Mouse (Mus musculus) neural tube, embryonic 11.5 days (tissue): ENCODE measurements around the gene Ddit4l. TPM values are rescaled to one million over a fixed set of nuclear protein-coding genes. Genes with fewer than 3 reads are reported as not detected.

Experiments used
- ATAC-seq: fragments of 200-750 bp; cut with Nextera tagmentation; 2 replicates; pipeline ENCODE4 v1.8.0; 2017; ENCODE audit warnings: moderate number of reproducible peaks, mild to moderate bottlenecking, moderate TSS enrichment, moderate library complexity; ENCODE audit not compliant: insufficient read depth, low FRiP score, low TSS enrichment
- DNase-seq: peaks from one replicate; pipeline ENCODE4 v3.0.0-alpha.2; 2015; ENCODE audit warnings: low spot score
- H3K27ac ChIP-seq: fragments of 300-500 bp; sonication (generic); 2 replicates; pipeline ENCODE4 v1.5.1; 2014; ENCODE audit warnings: low read depth, mild to moderate bottlenecking, low read length
- H3K27me3 ChIP-seq: fragments of 300-500 bp; sonication (generic); 2 replicates; pipeline ENCODE4 v1.6.1; 2014; ENCODE audit warnings: mild to moderate bottlenecking, low read length, mixed read lengths; ENCODE audit not compliant: control insufficient read depth, insufficient read depth
- H3K36me3 ChIP-seq: fragments of 300-500 bp; sonication (generic); 2 replicates; pipeline ENCODE4 v1.6.1; 2014; ENCODE audit warnings: mild to moderate bottlenecking, low read length, moderate library complexity, mixed read lengths; ENCODE audit not compliant: control insufficient read depth, insufficient read depth
- H3K4me1 ChIP-seq: fragments of 300-500 bp; sonication (generic); 2 replicates; pipeline ENCODE4 v1.6.1; 2014; ENCODE audit warnings: low read length, mixed read lengths; ENCODE audit not compliant: control insufficient read depth, insufficient read depth
- H3K4me2 ChIP-seq: fragments of 300-500 bp; sonication (generic); 2 replicates; pipeline ENCODE4 v1.6.1; 2014; ENCODE audit warnings: low read depth, mild to moderate bottlenecking, moderate library complexity
- H3K4me3 ChIP-seq: fragments of 300-500 bp; sonication (generic); 2 replicates; pipeline ENCODE4 v1.5.1; 2014; ENCODE audit warnings: low read depth, low read length
- H3K9ac ChIP-seq: fragments of 300-500 bp; sonication (generic); 2 replicates; pipeline ENCODE4 v1.6.1; 2014; ENCODE audit warnings: mild to moderate bottlenecking, low read length
- H3K9me3 ChIP-seq: fragments of 300-500 bp; sonication (generic); 2 replicates; pipeline ENCODE4 v1.6.1; 2016; ENCODE audit warnings: low read length; ENCODE audit not compliant: control insufficient read depth
- WGBS: fragments of 180-500 bp; shearing (Covaris S2); extraction: QIAGEN DNeasy Blood & Tissue Kit; methylation state at CpG from one replicate; pipeline ENCODE4 v1.1.7; 2014; 5-methylcytosine and 5-hydroxymethylcytosine counted together
- polyA plus RNA-seq: library from polyadenylated mRNA; unstranded; fragments of >200 nt; fragmentation: Nextera tagmentation; extraction: Ambion mirVana; gene quantifications from 2 replicates; pipeline ENCODE4 v1.2.1, GENCODE M21; 2014

Ddit4l gene
- polyA plus RNA-seq, 1 experiment from 2014 or later, result 9.0 TPM

- no peaks in the 10 kb centered on the region for H3K36me3 ChIP-seq
- no peak for ATAC-seq
- H3K4me1 ChIP-seq, result no peaks in the 10 kb centered on the region
- H3K4me3 ChIP-seq, result no peak overlapping the region
- H3K9me3 ChIP-seq, result no peaks in the 10 kb centered on the region
- 89% methylated on average over 2 of the region's 2 CpGs for WGBS
- no peaks in the 10 kb centered on the region for H3K27me3 ChIP-seq
- H3K4me2 ChIP-seq, result no peak overlapping the region
- H3K27ac ChIP-seq, result no peak overlapping the region
- H3K9ac ChIP-seq, result no peak overlapping the region
- no peak for DNase-seq
These were observed 9.4 kb upstream of the Ddit4l start for GRCm38 (mm10) chr3:137611981-137612380.

GRCm38 (mm10) chr3:137620540-137620939 is 872 bp upstream of the Ddit4l start:
- ATAC-seq, result no peak
- Histone ChIP-seq H3K27ac (no peak overlapping the region), H3K4me1 (no peaks in the 10 kb centered on the region), H3K36me3 (no peaks in the 10 kb centered on the region), H3K4me2 (no peak overlapping the region), H3K27me3 (0 out of 2 replicates have a peak, but pooled peaks cover 2% of the 10 kb centered on the region), H3K4me3 (no peak overlapping the region), H3K9ac (no peak overlapping the region), H3K9me3 (no peaks in the 10 kb centered on the region)
- no peak for DNase-seq
- WGBS, result 94% methylated on average over 5 of the region's 5 CpGs

GRCm38 (mm10) chr3:137622091-137622490 is 679 bp downstream of the Ddit4l start:
- no peaks in the 10 kb centered on the region for H3K9me3 ChIP-seq
- H3K4me2 ChIP-seq, result no peak overlapping the region
- H3K4me3 ChIP-seq, result no peak overlapping the region
- WGBS, result 53% methylated on average over 6 of the region's 6 CpGs
- H3K27me3 ChIP-seq, result 0 out of 2 replicates have a peak, but pooled peaks cover 2% of the 10 kb centered on the region
- no peak overlapping the region for H3K9ac ChIP-seq
- no peak overlapping the region for H3K27ac ChIP-seq
- no peaks in the 10 kb centered on the region for H3K4me1 ChIP-seq
- no peak for DNase-seq
- no peak for ATAC-seq
- no peaks in the 10 kb centered on the region for H3K36me3 ChIP-seq

GRCm38 (mm10) chr3:137622895-137623580 is 1.6 kb downstream of the Ddit4l start:
- peak overlapping the region; percentile 57; the same call in 1 of the 2 replicates for H3K9ac ChIP-seq
- H3K27ac ChIP-seq, result no peak overlapping the region
- ATAC-seq, result peak; percentile 4; the same call in 1 of the 2 replicates
- H3K4me2 ChIP-seq, result peak overlapping the region; percentile 88
- no peak for DNase-seq
- no peaks in the 10 kb centered on the region for H3K9me3 ChIP-seq
- 0 out of 2 replicates have a peak, but pooled peaks cover 2% of the 10 kb centered on the region for H3K27me3 ChIP-seq
- 32% methylated on average over 14 of the region's 14 CpGs for WGBS
- peak overlapping the region; percentile 45 for H3K4me3 ChIP-seq
- H3K36me3 ChIP-seq, result no peaks in the 10 kb centered on the region
- H3K4me1 ChIP-seq, result no peaks in the 10 kb centered on the region

DNA sequence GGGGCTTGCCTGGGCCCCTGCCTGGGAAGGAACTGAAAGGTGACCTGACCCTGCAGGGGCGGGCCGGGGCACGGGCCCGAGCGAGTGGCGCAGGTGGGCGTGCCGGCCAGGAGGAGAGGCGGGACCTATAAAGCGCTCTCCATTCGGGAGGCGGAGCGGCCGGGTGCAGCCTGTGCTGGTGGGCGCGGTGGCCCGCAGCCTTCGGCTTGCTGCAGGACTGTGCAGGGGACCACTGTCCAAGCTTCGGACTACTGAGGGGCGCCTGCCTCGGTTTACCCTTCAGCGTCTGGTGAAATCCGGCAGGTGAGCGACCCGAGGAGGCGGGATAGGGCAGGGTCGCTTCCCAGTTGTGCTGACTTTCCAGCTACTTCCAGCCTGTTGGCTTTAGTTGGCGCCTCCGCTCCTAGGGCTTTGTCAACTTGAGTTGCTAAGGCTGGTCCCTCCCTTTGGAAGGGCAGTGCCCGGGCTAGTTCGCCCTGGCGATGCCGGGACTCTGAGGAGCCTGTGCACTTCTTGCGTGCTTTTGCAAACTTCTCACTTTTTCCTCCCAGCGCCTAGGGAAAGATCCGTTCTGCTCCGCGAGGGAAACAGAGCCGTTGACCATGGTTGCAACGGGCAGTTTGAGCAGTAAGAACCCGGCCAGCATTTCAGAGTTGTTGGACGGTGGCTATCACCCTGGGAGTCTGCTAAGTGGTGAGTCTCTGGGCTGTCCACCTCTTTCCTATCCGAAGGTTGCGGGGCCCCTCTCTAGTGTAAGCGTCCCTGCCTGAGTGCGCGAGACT is 2.4 kb downstream of the Ddit4l start:
- Histone ChIP-seq H3K9ac (peak overlapping the region; percentile 57), H3K27me3 (0 out of 2 replicates have a peak, but pooled peaks cover 2% of the 10 kb centered on the region), H3K27ac (no peak overlapping the region), H3K9me3 (no peaks in the 10 kb centered on the region), H3K4me2 (peak overlapping the region; percentile 88), H3K4me1 (no peaks in the 10 kb centered on the region), H3K36me3 (no peaks in the 10 kb centered on the region), H3K4me3 (peak overlapping the region; percentile 45)
- peak; percentile 73 for DNase-seq
- peak; percentile 96 for ATAC-seq
- under 1% methylated on average over 47 of the region's 47 CpGs for WGBS

DNA sequence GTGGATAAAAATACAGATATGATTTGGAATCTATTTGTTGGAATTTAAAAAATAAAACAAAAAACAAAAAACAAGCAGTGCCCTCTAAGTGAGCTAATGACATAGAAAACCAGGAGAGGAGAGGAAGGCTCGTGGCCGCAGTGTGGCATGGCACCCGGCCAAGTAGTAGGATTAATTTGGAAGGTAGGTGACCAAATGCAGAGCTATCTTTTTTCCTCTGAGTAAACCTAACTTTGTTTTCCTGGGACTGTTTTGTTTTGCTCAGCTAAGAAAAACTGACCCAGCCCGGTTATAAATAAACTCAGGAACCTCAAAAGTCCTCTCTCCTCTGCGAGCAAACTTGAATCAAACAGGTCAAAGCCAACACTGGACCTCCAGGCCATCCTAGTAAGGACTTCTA is 3.6 kb downstream of the Ddit4l start:
- no peak overlapping the region for H3K4me3 ChIP-seq
- H3K4me1 ChIP-seq, result no peaks in the 10 kb centered on the region
- no peaks in the 10 kb centered on the region for H3K9me3 ChIP-seq
- no peak overlapping the region for H3K9ac ChIP-seq
- WGBS, result 81% methylated on average over 5 of the region's 5 CpGs
- no peak overlapping the region for H3K4me2 ChIP-seq
- DNase-seq (no peak), ATAC-seq (no peak)
- no peak overlapping the region for H3K27ac ChIP-seq
- H3K27me3 ChIP-seq, result 0 out of 2 replicates have a peak, but pooled peaks cover 2% of the 10 kb centered on the region
- H3K36me3 ChIP-seq, result no peaks in the 10 kb centered on the region

DNA sequence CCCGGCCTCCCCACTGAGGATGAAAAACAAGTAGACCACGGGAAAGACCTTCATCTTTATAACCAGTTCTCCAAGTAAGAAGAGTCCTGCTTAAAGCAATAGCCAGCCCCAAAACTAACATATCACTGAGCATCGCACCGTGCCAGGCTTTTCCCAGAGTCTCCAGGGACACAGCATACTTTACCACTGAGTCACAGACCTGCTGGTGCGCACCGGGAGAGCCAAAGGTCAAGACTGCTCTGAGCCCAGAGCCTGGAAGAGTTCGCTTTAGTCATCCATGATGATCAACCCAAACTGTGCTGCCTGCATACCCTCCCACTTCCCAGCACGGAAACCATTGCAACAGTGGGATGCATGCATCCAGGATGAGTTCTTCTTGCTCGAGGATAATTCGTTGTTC is 12.3 kb downstream of the Ddit4l start:
- H3K27ac ChIP-seq, result no peak overlapping the region
- WGBS, result 79% methylated on average over 10 of the region's 10 CpGs
- no peak overlapping the region for H3K4me2 ChIP-seq
- H3K9ac ChIP-seq, result no peak overlapping the region
- ATAC-seq (no peak), DNase-seq (no peak)
- no peaks in the 10 kb centered on the region for H3K27me3 ChIP-seq
- H3K36me3 ChIP-seq, result no peaks in the 10 kb centered on the region
- no peaks in the 10 kb centered on the region for H3K9me3 ChIP-seq
- no peak overlapping the region for H3K4me3 ChIP-seq
- H3K4me1 ChIP-seq, result no peaks in the 10 kb centered on the region

DNA sequence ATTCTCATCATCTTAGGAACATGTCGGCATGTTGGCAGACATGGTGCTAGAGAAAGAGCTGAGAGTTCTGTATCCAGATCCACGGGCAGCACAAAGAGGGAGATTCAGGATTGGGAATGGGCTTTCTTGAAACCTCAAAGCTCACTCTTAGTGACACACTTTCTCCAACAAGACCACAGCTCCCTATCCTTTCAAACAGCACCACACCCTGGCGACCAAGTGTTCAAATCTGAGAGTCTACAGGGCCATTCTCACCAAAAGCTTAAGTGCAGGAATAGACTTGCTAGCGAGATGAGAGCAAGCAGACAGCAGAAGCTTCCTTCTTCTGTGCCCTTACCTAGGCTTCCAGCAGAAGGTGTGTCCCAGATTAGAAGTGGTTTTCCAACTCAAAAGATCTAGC is 15.2 kb downstream of the Ddit4l start:
- no peaks in the 10 kb centered on the region for H3K9me3 ChIP-seq
- no peak overlapping the region for H3K9ac ChIP-seq
- H3K4me2 ChIP-seq, result no peak overlapping the region
- H3K36me3 ChIP-seq, result no peaks in the 10 kb centered on the region
- no peaks in the 10 kb centered on the region for H3K4me1 ChIP-seq
- H3K27ac ChIP-seq, result no peak overlapping the region
- no peaks in the 10 kb centered on the region for H3K27me3 ChIP-seq
- H3K4me3 ChIP-seq, result no peak overlapping the region
- ATAC-seq (no peak), DNase-seq (no peak)
- WGBS, result 86% methylated on average over 4 of the region's 4 CpGs
